Mouse (Mus musculus) naive thymus-derived CD4-positive, alpha-beta T cell, adult 2 months (primary cell): ENCODE measurements at regions not wholly inside any gene's neighbourhood (a gene's known extent, or its start where the extent isn't known, plus 50 kb on each side); places are given as distances from the start of the nearest gene placed in this dataset.

Experiments
- DNase-seq: peaks from one replicate; pipeline ENCODE4 v3.0.0-alpha.2; 2011; ENCODE audit warnings: low read depth

DNA sequence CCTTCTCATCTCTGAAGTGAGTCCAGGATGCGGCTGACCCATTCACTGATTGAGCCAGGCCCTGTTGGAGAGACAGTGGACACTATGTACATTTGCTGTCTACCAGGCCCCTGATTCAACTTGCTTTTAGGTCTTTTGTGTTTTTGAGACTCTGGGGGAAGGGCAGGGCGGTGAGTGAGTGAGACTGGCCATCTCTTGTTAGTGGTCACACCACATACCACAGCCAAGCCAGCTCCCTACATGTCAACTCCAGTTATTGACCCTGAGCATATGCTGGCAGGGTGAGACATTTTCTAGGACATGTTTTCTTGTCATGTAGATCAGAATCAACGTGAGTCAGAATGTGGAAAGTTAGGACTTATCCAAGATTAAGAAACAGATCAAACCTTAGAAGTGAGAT, 201.8 kb upstream of the Id2 start:
- DNase-seq: no peak

DNA sequence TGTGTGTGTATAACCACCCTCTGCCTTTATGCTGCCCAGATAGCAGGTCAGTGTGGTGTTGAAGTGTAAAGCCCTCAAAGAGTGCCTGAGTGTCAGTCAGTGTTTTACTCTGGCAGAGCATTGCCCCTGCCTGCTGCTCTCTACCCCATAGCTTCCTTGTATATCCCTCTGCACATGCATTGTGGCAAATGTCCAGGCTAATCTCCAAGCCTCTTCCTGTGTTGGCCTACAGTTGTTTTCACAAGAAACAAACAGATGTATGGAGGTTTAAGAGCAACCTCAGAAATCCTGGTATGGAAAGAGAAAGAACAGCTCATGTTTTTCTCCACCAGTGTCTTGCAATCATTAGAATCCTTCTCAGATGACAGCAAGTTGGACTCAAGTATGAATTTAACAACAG, 201.0 kb upstream of the Id2 start:
- no peak for DNase-seq

DNA sequence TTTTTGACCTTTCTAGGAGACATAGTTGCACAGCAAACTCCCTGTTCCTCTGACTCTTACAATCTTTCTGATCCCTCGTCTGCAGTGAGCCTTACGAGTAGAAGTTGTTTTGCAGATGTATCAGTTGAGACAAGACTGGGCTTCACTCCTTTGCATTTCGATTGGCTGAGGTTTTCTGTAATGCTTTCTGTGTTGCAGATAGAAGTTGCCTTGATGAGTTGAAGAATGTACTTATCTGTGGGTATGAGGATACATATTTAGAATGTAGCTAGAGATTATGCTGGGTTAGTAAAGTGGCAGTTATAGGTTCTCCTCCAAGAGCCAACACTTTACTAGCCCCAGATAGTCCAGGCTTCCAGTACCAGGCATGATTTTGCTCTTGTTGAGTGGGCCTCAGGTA, 199.7 kb upstream of the Id2 start:
- no peak for DNase-seq

DNA sequence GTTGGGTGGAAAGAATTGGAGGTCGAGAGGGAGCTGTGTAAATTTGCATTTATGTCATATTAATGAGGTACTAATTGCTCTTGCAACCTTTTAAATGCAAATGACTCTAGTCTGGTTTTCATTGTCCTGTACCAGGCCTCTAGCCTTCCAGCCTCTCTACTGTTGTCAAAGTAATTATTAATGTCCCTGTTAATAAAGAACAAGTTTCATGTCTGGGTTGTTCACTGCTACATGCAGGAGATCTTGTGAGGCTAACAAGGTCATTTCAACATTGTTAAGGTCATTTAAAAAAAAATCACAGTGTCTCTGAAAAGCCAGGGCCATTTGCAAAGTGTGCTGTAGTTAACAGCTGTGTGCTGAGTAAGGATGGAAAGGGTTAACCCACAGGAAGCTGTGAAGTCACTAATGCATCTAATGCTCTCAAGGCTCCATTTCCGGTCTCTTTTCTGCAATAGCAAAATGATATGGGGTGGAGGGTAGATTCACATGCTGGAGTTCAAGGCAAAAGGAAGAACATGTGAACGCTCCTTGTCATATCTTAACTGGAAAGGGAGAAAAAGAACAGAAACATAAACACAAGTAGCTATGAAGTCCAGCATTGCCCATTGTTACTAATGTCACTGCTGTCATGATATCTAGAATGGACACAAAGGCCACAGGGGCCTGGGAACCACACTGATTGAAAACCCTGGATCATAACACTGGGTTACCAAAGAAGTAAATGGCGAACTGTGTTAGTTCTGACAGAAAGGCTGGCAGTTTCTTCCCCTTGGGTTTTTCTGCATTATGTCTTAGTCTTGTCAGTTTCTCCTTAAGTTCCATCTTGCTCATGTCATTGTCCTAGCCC, 197.5 kb upstream of the Id2 start:
- DNase-seq: peak; percentile 49

DNA sequence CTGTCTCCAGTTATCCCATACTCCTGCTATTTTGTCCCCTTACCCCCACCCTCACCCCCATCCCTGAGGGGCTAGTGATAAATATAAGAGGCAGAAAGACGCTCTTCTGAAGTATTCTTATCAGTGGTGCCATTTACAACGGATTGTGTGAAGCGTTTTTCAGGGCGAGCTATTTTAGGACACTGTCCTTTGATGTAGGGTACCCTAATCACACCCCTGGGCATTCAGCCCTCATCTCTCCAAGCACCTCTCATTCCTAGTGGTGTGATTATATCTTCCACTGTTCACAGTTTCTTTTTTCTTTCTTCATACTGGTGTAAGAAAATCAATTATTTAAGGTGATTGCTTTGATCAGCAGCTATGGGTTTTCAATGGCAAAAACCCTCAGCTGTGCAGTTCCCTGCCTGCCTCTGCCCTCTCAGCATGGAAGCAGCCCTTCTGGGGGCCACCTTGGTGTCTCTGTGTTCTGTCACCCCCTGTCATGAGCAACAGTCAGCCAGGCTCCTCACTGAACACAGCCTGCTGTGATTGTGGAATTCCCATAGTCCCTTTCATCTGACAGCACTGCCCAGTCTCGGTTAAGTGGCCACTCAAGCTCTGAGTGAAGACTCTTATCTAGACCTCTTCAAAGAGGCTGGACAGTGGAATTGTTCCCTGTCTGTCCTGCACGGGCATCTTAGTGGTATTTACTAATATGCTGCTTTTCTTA, 196.7 kb upstream of the Id2 start:
- no peak for DNase-seq

DNA sequence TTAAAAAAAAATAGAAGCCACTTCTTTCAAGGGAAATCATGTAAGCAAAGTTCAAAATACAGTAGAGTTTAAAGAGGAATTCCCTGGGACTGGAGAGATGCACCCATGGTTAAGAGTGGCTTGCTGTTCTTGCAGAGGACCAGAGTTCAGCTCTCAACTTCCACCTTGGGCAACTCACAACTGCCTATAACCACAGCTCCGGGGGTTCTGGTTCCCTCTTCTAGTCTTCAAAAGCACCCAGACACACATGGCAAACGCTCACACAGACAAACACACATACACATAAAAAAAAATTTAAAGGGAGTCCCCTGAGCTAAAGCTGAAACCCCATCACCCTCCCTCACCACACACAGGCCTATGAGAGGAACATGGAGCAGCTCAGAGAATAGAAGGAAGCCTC, 192.4 kb upstream of the Id2 start:
- DNase-seq: no peak

DNA sequence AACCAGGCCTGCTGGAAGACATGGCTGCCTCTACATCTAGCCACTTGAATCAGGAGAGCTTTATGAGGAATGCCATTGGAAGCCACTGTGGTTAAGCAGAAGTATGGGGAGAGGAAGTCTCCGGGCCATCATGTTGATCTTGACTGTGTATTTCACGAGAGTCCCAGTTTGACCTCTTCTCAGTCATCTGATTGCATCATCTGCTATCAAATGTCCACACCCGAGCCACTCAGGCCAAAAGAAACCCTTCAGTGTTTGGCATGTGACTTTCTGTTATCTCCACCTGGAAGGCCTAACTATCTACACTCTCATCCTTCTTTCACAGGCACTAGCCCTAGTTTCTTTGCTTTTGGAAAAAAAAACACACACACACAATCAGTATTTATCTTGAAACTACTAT, 186.9 kb upstream of the Id2 start:
- no peak for DNase-seq

DNA sequence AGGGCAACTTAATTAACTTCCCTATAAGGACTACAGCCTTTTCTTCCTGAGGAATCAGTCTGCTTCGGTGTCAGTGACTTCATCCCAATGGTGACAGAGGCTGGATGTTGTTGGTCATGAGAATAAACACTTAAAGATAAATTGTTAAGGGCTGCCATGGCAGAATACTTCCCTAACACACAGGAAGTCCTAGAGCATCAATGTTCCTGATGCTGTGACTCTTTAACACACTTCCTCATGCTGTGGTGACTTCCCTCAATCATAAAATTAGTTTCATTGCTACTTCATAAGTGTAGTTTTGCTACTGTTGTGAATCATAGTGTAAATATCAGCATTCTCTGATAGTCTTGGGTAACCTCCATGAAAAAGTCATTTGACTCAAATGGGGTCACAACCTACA, 184.5 kb upstream of the Id2 start:
- no peak for DNase-seq

DNA sequence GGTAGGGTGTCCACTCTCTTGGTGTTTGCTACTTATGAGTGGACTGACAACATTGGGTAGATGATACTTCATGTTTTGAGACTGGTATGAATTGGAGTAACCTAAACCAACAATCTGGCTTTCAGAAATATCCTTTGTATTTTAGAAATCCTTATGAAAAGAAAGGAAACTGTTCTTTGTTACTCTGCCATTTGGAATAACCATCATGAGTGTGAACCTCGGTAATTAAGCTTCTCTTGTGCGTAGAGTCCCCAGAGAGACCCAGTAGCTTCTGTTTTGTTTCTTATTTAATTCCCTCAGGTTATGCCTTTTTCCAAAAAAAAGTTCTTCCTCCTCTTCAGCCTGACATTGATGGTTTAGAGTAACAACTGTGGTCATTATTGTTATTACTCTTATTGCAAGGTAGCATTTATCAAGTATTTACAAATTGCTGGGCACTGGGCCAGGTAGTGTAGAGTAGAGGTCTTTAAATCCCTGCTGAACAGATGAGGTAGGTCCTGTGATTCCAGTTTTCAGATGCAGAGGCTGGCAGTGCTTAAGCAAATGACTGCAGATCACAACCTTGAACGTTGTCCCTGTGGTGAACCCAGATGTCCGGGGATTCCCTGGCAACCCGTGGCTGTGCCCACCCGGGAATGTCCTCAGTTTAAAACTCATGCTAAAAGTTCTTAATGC, 176.8 kb upstream of the Id2 start:
- no peak for DNase-seq

DNA sequence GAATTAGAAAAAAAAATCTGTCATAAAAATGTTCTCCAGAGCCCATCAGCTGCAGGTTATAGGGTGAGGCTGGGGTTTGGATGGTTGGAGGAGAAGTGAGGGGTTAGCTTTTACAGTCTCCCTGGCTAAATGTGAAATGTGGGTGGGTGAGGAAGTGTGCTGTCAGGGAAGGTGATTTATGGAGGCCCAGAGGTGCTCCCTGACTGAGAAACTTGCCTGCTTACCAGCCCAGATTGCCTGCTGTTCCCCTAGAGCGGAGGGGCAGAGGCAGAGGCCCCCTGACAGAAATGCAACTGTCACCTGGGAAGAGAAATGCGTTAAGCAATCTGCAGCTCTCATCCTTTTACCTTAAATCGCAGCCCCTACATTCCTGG, 175.8 kb upstream of the Id2 start:
- DNase-seq: no peak

DNA sequence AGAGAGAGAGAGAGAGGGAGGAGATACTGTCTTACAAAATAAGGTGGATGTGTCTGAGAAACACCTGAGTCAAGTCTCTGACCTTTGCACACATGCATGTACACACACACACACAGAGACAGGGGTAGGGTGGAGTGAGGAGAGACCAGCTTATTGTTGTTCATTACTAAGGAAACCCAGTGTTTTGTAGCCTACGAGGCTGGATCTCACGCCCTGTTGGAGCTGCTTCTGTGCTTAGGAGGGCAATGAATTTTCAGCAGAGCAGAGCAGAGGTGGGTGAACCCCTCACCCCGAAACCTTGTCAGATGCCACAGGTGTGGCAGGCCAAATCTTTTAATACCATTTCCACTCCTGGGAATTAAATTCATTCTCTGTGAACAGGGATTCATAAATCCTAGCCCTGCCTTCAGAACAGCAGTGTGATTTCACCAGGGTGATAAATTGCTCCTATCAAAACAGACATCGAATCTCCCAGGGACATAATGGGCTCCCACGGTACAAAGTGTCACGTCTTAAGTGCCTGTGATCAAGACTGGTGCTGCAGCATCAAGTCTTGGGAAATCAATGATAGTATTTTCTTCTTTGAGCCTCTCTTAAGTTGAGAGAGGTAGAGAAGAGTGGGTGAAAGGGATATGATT, 175.3 kb upstream of the Id2 start:
- DNase-seq: no peak

DNA sequence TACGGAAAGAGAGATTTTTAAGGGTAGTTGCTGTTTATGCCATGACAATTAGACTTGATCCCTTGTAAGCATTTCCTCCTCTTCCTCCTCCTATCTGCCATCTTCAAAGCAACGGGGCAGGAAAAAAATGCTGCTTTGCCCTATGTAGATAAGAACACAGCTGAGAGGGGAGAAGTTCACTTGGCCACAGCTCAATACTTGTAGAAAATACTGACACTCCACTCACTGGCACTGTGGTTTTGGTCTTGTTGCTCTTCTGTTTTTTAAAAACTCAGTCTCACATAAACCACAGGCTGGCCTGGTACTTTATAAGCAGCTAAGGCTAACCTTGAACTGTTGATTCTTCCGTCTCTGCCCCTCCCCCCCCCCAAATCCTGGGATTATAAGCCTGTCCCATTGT, 172.9 kb upstream of the Id2 start:
- DNase-seq: peak; percentile 34

DNA sequence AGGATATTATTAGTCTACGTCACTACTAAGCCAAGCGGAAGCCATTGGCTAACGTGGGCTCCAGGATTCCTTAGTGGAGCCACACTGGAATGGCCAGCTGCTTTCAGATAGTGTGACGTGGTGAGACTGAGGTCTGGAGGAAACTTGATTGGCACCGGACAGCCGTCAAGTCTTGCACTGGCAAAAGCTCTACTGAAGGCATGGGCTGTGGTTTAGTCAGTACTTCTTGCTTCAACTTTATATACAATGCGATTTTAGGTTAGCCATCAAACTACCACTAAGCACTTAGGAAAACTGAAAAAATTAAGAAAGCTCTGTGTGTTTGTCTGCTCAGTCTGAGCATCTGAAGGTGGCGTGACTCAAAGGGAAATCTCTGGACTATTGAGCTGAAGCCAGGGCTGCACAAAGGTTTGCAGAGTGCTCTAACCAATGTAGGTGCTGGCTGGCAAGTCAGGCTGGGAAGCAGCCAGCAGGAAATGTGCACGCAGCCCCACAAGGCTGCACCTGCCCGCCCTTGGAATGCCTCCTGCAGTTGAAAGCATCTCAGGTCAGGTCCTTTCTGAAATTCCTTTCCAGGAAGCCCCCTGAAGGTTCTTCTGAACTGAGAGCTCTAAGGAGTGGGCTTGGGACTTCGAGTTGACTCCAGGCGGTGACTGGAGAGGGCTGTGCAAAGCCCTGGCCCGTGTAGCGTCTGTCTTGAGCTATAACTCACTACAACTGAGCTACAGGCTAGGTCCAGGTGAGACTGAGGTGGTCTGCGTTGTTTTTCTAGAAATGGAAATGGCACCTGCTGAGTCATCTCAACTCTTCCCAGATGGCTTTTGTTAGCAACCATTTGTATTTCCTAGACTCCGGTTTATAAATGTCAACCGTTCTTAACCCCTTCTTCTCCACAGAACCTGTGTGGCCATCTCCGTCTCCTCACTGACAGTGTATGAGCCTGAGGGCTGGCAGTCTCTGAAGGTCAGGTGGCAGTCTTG, 172.2 kb upstream of the Id2 start:
- DNase-seq: no peak

DNA sequence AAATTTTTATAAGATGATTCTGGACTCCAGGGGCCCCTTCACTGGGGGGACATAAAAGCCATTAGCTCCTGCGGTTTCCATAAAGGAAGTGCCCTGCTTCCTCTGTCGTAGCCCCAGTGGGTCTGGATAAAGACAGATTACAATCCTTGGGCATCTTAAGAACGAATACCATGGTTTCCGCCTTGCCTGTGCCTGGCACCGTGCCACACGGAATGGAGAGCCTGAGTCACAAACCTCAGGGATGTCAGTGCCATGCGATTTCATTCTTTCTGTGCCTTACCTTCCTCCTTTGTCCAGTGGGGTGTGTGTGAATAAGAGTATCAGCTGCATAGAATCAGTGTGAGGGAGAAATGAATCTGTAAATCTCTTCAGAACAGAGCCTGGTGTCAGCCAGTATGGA, 171.4 kb upstream of the Id2 start:
- DNase-seq: peak; percentile 53

DNA sequence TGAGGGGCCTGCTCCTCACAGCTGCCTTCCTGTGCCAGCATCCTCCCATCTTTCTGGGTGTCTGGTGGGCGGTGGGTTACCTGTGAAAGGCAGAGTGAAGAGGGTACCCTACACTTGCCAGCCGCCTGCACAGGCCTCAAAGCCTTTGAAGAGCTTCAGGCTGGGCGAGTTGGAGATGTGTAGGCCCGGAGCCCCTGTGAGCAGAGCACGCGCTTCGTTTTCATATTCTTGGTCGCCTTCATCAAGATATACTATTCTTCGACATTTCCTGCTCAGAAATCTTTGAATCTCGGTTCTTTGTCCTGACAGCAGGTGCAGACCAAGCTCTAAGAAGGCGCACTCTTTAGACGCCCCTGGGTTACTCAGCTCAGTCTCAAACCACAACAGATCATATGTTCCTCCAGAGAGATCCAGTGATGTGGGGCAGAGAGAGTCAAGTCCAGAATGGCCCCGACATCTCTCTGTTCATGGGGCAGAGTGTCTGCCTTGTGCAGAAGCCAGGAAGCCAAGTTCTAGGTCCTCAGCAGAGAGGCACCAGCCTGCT, 170.7 kb upstream of the Id2 start:
- DNase-seq: peak; percentile 67

DNA sequence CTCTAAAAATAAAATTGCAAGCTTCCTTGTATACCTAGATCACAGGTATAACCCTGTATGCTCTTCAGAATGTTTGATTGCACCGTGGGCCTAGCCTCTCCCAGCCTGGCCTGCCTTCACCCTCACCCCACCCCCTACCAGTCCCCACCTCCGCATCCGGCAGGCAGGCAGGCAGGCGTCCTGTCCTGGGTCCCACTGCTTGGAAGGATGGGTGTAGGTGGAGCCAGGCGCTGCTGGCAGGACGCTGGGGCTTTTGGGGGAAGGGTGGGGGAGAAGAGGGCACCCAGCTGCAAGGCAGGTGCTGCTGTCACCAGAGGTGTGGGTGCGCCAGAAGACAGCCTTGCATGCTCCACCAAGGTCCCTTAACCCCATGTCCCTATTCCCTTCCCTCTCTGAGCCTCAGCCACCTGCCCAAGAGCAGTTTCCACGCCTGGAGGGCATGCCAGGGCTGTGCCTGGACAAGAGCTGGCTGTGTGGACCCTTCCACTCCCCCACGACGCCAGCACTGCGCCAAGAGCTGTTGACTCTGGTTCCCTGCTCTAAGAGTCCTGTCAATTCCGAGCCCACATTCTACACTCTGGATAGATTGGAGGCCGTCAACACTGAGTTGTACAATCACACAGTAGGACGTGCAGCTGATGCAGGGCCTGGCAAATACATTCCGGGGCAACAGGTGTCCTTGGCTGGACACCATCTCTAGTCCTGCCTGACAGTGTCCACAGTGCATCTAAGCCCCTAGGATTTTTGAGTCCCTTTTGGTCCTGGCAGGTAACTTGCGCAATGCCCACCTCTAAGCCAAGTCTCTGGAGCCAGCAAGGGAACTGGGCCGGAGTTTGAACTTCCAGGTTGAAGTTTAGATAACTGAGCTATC, 170.0 kb upstream of the Id2 start:
- peak; percentile 60 for DNase-seq

DNA sequence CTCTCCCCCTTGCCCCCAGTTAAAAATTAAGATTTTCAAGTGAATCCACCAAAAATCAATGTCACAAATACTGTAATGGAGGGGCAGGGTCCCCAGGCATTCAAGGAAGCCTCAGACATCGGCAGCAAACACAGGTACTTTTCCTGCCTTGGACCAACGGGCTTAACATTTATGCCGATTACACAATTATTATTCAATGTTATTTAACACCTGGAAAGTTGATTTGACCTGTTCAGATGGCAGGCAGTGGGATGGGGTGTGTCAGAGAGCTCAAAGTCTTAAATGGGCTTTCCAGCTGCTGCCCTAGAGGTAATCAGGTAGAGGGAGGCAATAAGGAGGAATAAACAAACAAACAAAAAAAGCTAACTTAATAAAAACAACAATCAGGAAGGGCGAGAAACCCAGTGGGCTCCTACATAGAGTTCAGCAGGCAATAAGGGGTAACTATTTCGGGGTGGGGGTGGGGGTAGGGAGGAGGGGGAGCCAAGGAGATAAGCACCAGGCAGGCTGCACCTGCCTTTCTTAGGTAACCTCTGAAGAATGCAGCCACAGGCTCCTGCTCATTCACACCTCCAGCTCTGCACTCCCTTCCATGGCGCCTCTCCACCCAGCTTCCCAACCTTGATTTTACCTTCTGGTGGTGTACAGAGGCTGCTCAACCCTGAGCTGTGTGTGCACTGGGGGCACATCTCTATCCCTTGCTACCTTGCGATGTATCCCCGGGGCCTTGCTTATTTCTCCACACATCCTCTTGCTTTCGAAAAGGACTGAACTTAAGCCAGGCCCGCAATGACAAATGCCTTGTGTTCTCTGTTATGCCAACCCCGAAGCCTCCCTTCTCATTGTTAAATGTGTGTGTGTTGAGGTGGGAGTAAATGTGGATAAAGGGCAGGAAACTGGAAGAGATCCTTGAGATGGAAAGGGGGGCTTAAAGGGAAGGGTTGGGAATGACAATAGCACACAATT, 168.9 kb upstream of the Id2 start:
- DNase-seq: no peak

DNA sequence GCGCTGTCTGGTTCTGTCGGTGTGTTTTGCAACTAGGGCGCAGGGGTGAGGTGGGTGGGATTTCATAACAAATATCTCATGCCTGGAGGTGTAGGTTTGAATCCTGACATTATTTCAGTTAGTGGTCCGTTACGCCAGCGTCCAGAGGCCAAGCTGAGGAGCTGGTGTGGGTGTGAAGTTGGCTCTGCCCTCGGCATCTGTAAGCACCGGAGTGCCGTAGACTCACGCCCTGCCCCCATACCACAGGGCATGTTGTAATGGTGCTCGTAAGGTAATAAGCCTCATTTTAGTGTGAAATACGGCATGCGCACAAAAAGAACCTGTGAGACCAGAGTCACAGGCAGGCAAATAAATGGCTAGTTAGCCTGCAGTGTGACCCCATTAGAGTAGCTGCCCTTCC, 168.1 kb upstream of the Id2 start:
- no peak for DNase-seq

DNA sequence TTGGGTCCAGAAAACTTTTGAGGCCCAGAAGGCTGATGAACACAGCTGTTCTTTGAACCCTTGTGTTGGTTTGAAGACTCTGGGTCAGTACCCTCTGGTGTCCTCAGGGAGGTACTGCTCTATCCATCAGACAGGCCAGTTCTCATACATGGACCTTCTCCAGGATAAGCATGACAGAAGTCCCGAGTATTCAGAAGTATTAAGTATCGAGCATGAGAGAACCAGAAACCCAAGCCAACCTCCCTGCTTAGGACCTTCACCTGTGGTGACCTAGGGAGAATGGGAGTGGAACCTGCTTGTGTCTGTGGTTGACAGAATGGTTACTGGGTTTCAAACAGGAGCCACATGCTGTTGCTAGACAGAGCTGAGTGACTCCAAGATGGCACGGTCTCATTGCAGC, 167.5 kb upstream of the Id2 start:
- no peak for DNase-seq
